Mouse (Mus musculus): ENCODE measurements around the gene Crebrf.

GRCm38 (mm10) chr17:26698846-26699245, 16.6 kb upstream of the Crebrf start:
- TF ChIP-seq CTCF (IDR thresholded peaks at IDR 0.05; ENCODE audit: low read depth) (peak; percentile 76), EP300 (IDR thresholded peaks at IDR 0.05; ENCODE audit: low read depth) (no peak)

Measured in liver, postnatal 0 days (tissue).